Mouse (Mus musculus): Measurements from ENCODE around the gene Gm28042.

Gene Gm28042

GRCm38 (mm10) chr2:120060651-120061050, 33.4 kb downstream of the Gm28042 start:
- DNase-seq = no peak

GRCm38 (mm10) chr2:120062248-120062647, 35.0 kb downstream of the Gm28042 start:
- DNase-seq = peak in 1 of 2 experiments; percentile 55

DNA sequence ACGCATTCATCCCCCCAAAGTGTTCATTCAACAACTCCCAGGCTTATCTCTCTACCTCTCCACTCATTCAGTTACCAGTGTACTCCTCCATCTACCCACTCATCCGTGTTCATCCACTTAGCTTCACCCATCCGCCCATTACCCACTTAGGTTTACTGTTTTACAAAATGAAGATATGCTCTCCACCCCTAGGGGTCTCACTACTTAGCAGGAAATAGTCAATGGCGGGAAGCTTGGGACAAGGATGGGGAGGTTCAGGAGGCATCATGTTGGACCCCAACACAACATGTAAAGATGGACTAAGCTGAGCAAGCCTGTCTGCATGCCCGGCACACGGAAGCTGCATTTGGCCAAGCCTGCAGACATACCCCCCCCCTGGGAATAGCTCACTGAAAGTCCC, 37.3 kb downstream of the Gm28042 start:
- no peak for DNase-seq

- DNase-seq = no peak
Measured at GRCm38 (mm10) chr2:120065243-120065642, 38.0 kb downstream of the Gm28042 start.

- peak; percentile 48 to 52 for DNase-seq
Measured at GRCm38 (mm10) chr2:120066224-120066623, 38.9 kb downstream of the Gm28042 start.

DNA sequence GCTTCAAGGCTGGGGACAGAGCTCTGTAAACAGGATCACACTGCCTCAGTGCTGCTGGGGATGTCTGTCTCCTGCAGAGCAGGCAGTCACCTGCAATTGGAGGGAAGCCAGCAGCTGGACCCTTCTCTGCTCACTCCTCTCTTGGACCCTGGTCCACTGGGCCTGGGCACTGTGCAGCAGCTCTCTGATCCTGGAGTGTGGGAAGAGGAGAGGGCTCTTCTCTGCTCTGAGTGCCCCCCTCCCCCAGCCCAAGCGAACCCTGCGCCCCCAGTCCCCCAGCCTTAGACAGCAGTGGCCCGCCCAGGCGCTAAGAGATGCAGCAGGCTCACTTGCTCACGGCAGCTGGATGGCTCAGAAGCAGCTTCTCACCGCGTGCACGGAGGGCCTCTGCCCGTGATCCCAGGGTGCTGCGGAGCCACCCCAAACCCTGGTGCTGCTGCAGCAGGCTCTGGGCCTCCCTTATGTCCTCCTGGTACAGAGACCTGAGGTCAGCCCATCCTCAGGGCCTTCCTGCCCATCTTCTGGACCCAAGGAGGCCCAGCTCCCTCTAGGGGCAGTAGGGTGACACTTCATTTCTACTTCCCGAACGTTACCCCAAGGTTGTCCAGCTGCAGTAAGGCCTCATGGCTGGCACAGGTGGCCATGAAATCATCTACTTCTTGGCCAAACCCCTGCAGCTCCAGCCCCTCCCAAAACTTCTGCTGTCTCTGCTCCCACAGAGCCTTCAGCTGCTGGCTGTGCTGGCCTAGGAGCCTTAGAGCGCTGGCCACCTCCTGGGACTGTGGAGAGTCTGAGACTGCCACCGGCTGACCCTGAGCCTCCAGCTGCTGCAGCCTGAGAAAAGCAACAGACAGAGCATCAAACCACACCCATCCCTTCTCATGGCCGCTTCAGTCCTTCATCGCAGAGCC, 41.5 kb downstream of the Gm28042 start:
- DNase-seq = peak; percentile 64 to 71

DNA sequence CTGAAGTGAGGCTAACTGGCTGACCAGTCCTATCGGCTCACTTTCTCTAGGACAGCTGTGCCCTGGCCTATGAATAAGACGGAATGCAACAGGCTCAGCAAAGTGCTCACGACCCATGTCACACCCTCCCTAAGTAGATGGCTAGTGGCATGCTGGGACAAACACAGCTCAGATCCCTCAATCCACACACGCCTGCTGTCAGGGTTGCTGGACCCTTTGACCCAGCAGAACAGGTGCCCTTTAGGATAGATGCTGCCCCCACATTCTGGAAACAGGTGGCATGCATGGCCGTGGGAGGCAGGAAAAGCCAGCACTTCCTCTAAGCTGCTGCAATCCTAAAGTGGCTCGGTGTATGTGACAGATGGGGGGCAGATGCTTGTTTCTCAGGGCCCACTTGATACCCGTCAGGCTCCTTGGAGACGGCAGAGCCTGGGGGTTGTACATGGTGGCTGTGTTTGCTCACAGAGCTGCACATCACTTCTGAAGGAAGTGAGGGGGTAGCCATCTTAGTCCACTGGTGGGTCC, 42.2 kb downstream of the Gm28042 start:
- DNase-seq = no peak

DNA sequence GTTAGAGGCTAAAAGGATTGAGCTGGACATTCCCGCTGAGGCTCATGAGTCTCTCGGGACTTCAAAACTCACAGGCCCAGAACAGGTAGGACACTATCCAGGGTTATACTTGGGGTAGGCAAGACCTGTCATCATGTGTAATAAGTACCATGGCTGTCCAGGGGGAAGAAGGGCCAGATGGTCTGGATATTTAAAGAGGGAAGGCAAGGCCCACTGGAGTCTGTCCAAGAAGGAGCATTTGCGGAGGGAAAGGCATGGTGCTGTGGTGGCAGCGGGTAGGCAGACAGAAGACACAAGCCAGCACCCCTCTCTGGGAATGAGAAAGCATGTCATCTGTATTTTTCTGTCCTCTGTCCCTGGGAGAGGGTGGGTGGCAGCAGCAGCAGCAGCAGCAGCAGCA, 46.8 kb downstream of the Gm28042 start:
- peak; percentile 68 to 76 for DNase-seq

DNA sequence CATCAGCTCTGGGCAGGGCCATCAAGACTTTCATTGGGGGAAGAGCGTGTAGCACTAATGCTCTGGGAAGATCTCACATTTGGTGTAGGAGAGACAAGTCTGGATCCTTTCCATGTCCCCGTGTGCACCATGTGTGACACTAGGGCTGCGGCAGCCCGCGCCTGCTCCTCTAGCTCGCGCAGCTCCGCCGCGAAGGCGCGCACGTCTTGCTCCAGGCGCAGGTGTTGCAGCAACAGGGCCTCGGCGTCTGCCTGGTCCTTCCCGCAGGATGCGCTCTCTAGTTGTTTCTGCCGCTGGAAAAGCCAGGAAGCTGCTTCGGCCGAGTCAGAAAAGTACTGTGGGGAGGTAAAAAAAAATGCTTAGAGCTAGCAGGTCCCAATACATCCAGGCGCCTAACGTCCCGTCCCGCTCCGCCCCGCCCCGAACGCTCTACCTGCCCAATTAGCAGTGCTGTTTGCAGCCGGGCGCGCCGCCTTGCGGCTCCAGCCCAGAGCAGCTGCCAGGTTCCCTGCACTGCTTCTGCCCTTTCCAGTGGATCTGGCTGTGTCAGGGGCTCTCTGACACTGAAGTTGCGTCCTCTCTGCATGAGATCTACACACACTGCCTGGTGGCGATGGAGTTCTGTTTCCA, 48.9 kb downstream of the Gm28042 start:
- peak; percentile 66 to 70 for DNase-seq

DNA sequence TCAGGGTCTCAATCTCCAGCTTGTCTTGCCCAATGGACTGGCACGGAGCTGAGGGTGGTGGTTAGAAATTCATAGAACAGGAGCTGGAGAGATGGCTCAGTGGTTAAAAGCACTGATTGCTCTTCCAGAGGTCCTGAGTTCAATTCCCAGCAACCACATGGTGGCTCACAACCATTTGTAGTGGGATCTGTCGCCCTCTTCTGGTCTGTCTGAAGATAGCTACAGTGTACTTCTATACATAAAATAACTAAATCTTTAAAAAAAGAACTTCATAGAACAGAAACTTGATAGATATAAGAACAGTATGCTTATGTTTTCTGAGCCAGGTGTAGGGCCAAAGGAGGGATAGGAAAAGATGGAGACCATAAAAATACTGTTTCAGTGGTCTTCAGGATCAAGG, 55.1 kb downstream of the Gm28042 start:
- DNase-seq = no peak

GRCm38 (mm10) chr2:120084593-120085361, 57.5 kb downstream of the Gm28042 start:
- peak in 1 of 2 experiments; percentile 24 for DNase-seq

DNA sequence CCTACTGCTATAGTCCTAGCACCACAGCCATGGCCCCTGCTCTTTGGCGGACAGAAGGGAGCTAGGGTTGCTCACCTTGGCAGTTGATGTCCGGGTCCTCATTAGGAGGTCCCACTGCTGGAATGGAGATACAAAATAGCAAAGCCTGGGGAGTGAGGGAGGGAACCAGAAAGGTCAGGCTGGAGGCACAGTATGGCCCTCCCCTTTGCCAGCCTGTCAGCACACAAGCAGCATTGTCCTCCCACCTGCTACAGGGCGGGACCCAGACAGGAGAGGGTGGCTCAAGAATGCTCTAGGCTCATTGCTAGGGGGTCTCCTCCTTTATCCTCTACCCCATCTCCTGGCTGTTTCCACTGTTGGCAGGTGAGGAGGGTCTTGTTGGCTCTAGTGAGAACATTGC, 58.7 kb downstream of the Gm28042 start:
- DNase-seq = no peak

- DNase-seq = no peak
Measured at GRCm38 (mm10) chr2:120087391-120087790, 60.1 kb downstream of the Gm28042 start.

GRCm38 (mm10) chr2:120087897-120088296, 60.6 kb downstream of the Gm28042 start:
- DNase-seq = no peak

DNA sequence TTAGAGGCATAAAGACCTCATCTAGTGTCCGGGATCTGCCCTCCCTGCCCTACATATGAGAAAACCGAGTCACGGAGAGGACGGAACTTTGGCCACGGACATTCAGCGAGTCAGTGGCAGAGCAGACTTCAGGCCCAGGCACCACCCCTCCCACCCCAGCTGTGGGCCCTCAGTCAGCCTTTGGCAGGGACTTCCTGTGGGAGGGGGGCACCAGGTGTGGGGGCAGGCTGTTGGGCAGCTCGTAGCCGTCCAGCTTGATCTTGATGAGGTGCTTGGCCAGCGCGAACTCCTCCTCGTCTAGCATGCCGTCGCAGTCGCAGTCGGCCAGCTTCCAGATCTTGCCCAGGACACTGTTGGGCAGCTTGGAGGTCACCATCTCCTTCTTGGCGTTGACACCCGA, 63.7 kb downstream of the Gm28042 start:
- no peak for DNase-seq
